Mouse (Mus musculus) MEL (cell line): ENCODE results near the gene Ncs1. TPM values are rescaled to one million over a fixed set of nuclear protein-coding genes. Genes with fewer than 3 reads are reported as not detected.

ENCODE experiments used
- DNase-seq: peaks from one replicate; pipeline ENCODE4 v3.0.0; 2011; ENCODE audit warnings: low read depth, low spot score
- H3K27ac ChIP-seq: 2 replicates; pipeline ENCODE4 v1.5.1; 2012; ENCODE audit warnings: low read depth, mild to moderate bottlenecking, control low read depth, low read length, moderate library complexity; ENCODE audit not compliant: control insufficient read depth
- H3K27me3 ChIP-seq, 2 experiments: fragments of 150-350 bp in 1 of 2; sonication (generic) in 1 of 2; 2 replicates each; pipeline ENCODE4 v1.6.1; 2012; ENCODE audit warnings: low read length in 2 of 2, mild to moderate bottlenecking in 2 of 2, improper control_type of control experiment in 1 of 2, moderate library complexity in 1 of 2; ENCODE audit not compliant: insufficient read depth in 2 of 2, control insufficient read depth in 1 of 2
- H3K36me3 ChIP-seq, 2 experiments: 2 replicates each; pipeline ENCODE4 v1.6.1; 2012 to 2014; ENCODE audit warnings: low read length in 2 of 2, improper control_type of control experiment in 1 of 2, inconsistent platforms in 1 of 2, mild to moderate bottlenecking in 1 of 2; ENCODE audit not compliant: insufficient read depth in 2 of 2, control insufficient read depth in 1 of 2
- H3K4me1 ChIP-seq, 2 experiments: fragments of 150-350 bp in 1 of 2; sonication (generic) in 1 of 2; 2 replicates each; pipeline ENCODE4 v1.6.1; 2012; ENCODE audit warnings: low read length in 2 of 2, improper control_type of control experiment in 1 of 2, mild to moderate bottlenecking in 1 of 2; ENCODE audit not compliant: insufficient read depth in 2 of 2, control insufficient read depth in 1 of 2
- H3K4me3 ChIP-seq, 2 experiments: fragments of 150-350 bp in 1 of 2; sonication (generic) in 1 of 2; 2 replicates each; pipeline ENCODE4 v1.5.1; 2012; ENCODE audit warnings: low read depth in 2 of 2, low read length in 2 of 2, mild to moderate bottlenecking in 2 of 2, moderate library complexity in 2 of 2, control low read depth in 1 of 2, improper control_type of control experiment in 1 of 2; ENCODE audit not compliant: control insufficient read depth in 1 of 2, insufficient read depth in 1 of 2
- H3K79me2 ChIP-seq: 2 replicates; pipeline ENCODE4 v1.6.1; 2012; ENCODE audit warnings: mild to moderate bottlenecking, low read length, moderate library complexity; ENCODE audit not compliant: control insufficient read depth, poor library complexity, insufficient read depth
- H3K9ac ChIP-seq: 2 replicates; pipeline ENCODE4 v1.6.1; 2012; ENCODE audit warnings: low read depth, mild to moderate bottlenecking, control low read depth, low read length, moderate library complexity; ENCODE audit not compliant: control insufficient read depth, poor library complexity, severe bottlenecking
- H3K9me3 ChIP-seq: fragments of 150-350 bp; sonication (generic); replicated peaks from 2 replicates; pipeline ENCODE4 v1.6.1; 2012; ENCODE audit warnings: mild to moderate bottlenecking, low read length, improper control_type of control experiment, moderate library complexity; ENCODE audit not compliant: insufficient read depth
- BHLHE40 ChIP-seq: IDR thresholded peaks from 2 replicates; pipeline ENCODE4 v1.6.1; 2012; ENCODE audit warnings: low read depth, mild to moderate bottlenecking, inconsistent platforms, low read length, improper control_type of control experiment, borderline replicate concordance
- CHD2 ChIP-seq: IDR thresholded peaks from 2 replicates; pipeline ENCODE4 v1.6.1; 2011; ENCODE audit warnings: low read length, improper control_type of control experiment
- CTCF ChIP-seq, 3 experiments: IDR thresholded peaks in 2 of 3; conservative IDR thresholded peaks in 1 of 3; 2 replicates each; pipeline ENCODE4 v1.5.1; 2011 to 2012; ENCODE audit warnings: low read length in 3 of 3, low read depth in 2 of 3, mild to moderate bottlenecking in 2 of 3, improper control_type of control experiment in 1 of 3, inconsistent platforms in 1 of 3, mixed read lengths in 1 of 3, moderate library complexity in 1 of 3; ENCODE audit not compliant: control insufficient read depth in 1 of 3, insufficient read depth in 1 of 3, poor library complexity in 1 of 3, severe bottlenecking in 1 of 3
- EP300 ChIP-seq, 2 experiments: IDR thresholded peaks; 2 replicates each; pipeline ENCODE4 v1.6.1; 2011; ENCODE audit warnings: improper control_type of control experiment in 2 of 2, low read length in 2 of 2, low read depth in 1 of 2, mild to moderate bottlenecking in 1 of 2
- GABPA ChIP-seq: IDR thresholded peaks from 2 replicates; pipeline ENCODE4 v1.6.1; 2012; ENCODE audit warnings: low read depth, mild to moderate bottlenecking, inconsistent platforms, low read length, improper control_type of control experiment, moderate library complexity
- GATA1 ChIP-seq: IDR thresholded peaks from 2 replicates; pipeline ENCODE4 v1.6.1; 2011; ENCODE audit warnings: low read depth, low read length, improper control_type of control experiment
- HCFC1 ChIP-seq: IDR thresholded peaks from 2 replicates; pipeline ENCODE4 v1.6.1; 2012; ENCODE audit warnings: low read depth, mild to moderate bottlenecking, inconsistent platforms, low read length, improper control_type of control experiment, moderate library complexity
- JUND ChIP-seq: IDR thresholded peaks from 2 replicates; pipeline ENCODE4 v1.6.1; 2011; ENCODE audit warnings: low read depth, mild to moderate bottlenecking, improper control_type of control experiment, low read length
- KAT2A ChIP-seq: conservative IDR thresholded peaks from 2 replicates; pipeline ENCODE4 v1.6.1; 2012; ENCODE audit warnings: low read depth, low read length, improper control_type of control experiment, inconsistent platforms
- MEF2A ChIP-seq: IDR thresholded peaks from 2 replicates; pipeline ENCODE4 v1.6.1; 2014; ENCODE audit warnings: low read depth, mild to moderate bottlenecking, inconsistent platforms, low read length, improper control_type of control experiment; ENCODE audit not compliant: poor library complexity, insufficient replicate concordance, severe bottlenecking; ENCODE audit errors: extremely low read depth
- MYB ChIP-seq: IDR thresholded peaks from 2 replicates; pipeline ENCODE4 v1.6.1; 2011; ENCODE audit warnings: mild to moderate bottlenecking, low read depth, low read length, improper control_type of control experiment
- POLR2AphosphoS2 ChIP-seq: IDR thresholded peaks from 2 replicates; pipeline ENCODE4 v1.6.1; 2011; ENCODE audit warnings: low read length, improper control_type of control experiment
- RAD21 ChIP-seq: IDR thresholded peaks from 2 replicates; pipeline ENCODE4 v1.6.1; 2011; ENCODE audit warnings: mild to moderate bottlenecking, low read depth, low read length, improper control_type of control experiment
- RCOR1 ChIP-seq: IDR thresholded peaks from 2 replicates; pipeline ENCODE4 v1.6.1; 2012; ENCODE audit warnings: low read depth, mild to moderate bottlenecking, inconsistent platforms, low read length, improper control_type of control experiment
- SIN3A ChIP-seq: IDR thresholded peaks from 2 replicates; pipeline ENCODE4 v1.6.1; 2012; ENCODE audit warnings: low read length, improper control_type of control experiment, inconsistent platforms
- SMC3 ChIP-seq: IDR thresholded peaks from 2 replicates; pipeline ENCODE4 v1.6.1; 2011; ENCODE audit warnings: low read depth, low read length, improper control_type of control experiment
- TCF12 ChIP-seq: IDR thresholded peaks from 2 replicates; pipeline ENCODE4 v1.6.1; 2014; ENCODE audit warnings: low read depth, mild to moderate bottlenecking, inconsistent platforms, low read length, improper control_type of control experiment, moderate library complexity
- USF1 ChIP-seq: IDR thresholded peaks from 2 replicates; pipeline ENCODE4 v1.6.1; 2014; ENCODE audit warnings: low read depth, mild to moderate bottlenecking, inconsistent platforms, low read length, improper control_type of control experiment, moderate library complexity
- USF2 ChIP-seq, 2 experiments: IDR thresholded peaks; 2 replicates each; pipeline ENCODE4 v1.6.1; 2011 to 2012; ENCODE audit warnings: improper control_type of control experiment in 2 of 2, low read length in 2 of 2, borderline replicate concordance in 1 of 2, inconsistent platforms in 1 of 2, low read depth in 1 of 2, mild to moderate bottlenecking in 1 of 2; ENCODE audit not compliant: insufficient read depth in 1 of 2
- ZC3H11A ChIP-seq: IDR thresholded peaks from 2 replicates; pipeline ENCODE4 v1.6.1; 2012; ENCODE audit warnings: low read depth, mild to moderate bottlenecking, inconsistent platforms, low read length, improper control_type of control experiment
- ZMIZ1 ChIP-seq: IDR thresholded peaks from 2 replicates; pipeline ENCODE4 v1.6.1; 2012; ENCODE audit warnings: low read depth, mild to moderate bottlenecking, inconsistent platforms, low read length, improper control_type of control experiment, moderate library complexity
- ZNF384 ChIP-seq: IDR thresholded peaks from 2 replicates; pipeline ENCODE4 v1.6.1; 2012; ENCODE audit warnings: low read depth, mild to moderate bottlenecking, inconsistent platforms, low read length, improper control_type of control experiment
- polyA plus RNA-seq, 2 experiments: library from polyadenylated mRNA; stranded (reverse) in 1 of 2; unstranded in 1 of 2; fragments of >175 nt in 1 of 2; fragments of >200 nt in 1 of 2; gene quantifications; 2 replicates each; pipeline versions ENCODE4 v1.2.1 to v1.2.4; 2012; ENCODE audit warnings: low replicate concordance in 2 of 2, low read depth in 1 of 2; ENCODE audit not compliant: insufficient read length in 2 of 2, insufficient read depth in 1 of 2, missing spikeins in 1 of 2
- total RNA-seq: library from RNA; depleted of rRNA; stranded (reverse); fragments of 300-350 nt; gene quantifications from 2 replicates; pipeline ENCODE4 v1.2.3, GENCODE M21; 2012

The Ncs1 gene
- total and polyA plus RNA-seq, 3 experiments, result 14.5 to 17.6 TPM; not detected in 1

- Histone ChIP-seq H3K27me3 (no peaks in the 10 kb centered on the region), H3K4me3 (no peak overlapping the region), H3K9me3 (no peaks in the 10 kb centered on the region), H3K36me3 (no peaks in the 10 kb centered on the region; a peak in 1 of 4 replicates), H3K79me2 (no peaks in the 10 kb centered on the region), H3K4me1 (no peaks in the 10 kb centered on the region), H3K27ac (no peak overlapping the region), H3K9ac (no peak overlapping the region)
- no peak for DNase-seq
- no peak for TF ChIP-seq KAT2A
These were observed 38.9 kb downstream of the Ncs1 start for GRCm38 (mm10) chr2:31284531-31284930.

GRCm38 (mm10) chr2:31291421-31291820 is 45.8 kb downstream of the Ncs1 start:
- TF ChIP-seq CHD2 (no peak), MEF2A (no peak), GABPA (no peak), CTCF (IDR thresholded peaks at IDR 0.05 in 2 of 3, conservative IDR thresholded peaks at IDR 0.05 in 1 of 3; ENCODE audit: control insufficient read depth in 1 of 3, insufficient read depth in 1 of 3, low read depth in 2 of 3, low read length in 3 of 3, poor library complexity in 1 of 3, severe bottlenecking in 1 of 3) (peak; percentile 89 to 100 (median 98); a peak in 5 of 6 replicates), GATA1 (no peak), SIN3A (peak; percentile 48; the same call in 1 of the 2 replicates), BHLHE40 (peak; percentile 65), USF1 (0 out of 2 replicates have a peak, but pooled peaks have one; percentile 16), EP300 (IDR thresholded peaks at IDR 0.05; ENCODE audit: low read depth in 1 of 2, low read length in 2 of 2) (no peak), HCFC1 (peak; percentile 37; the same call in 1 of the 2 replicates), POLR2AphosphoS2 (no peak), USF2 (IDR thresholded peaks at IDR 0.05; ENCODE audit: borderline replicate concordance in 1 of 2, insufficient read depth in 1 of 2, low read depth in 1 of 2, low read length in 2 of 2) (no peak), ZC3H11A (peak; percentile 73), MYB (no peak), ZNF384 (peak; percentile 75), RCOR1 (peak; percentile 29; the same call in 1 of the 2 replicates), TCF12 (peak; percentile 30; the same call in 1 of the 2 replicates), RAD21 (peak; percentile 66), JUND (peak; percentile 92; the same call in 1 of the 2 replicates), SMC3 (peak; percentile 92), ZMIZ1 (no peak)
- Histone ChIP-seq H3K27me3 (no peaks in the 10 kb centered on the region), H3K36me3 (no peaks in the 10 kb centered on the region), H3K9me3 (no peaks in the 10 kb centered on the region), H3K79me2 (no peaks in the 10 kb centered on the region), H3K9ac (no peak overlapping the region), H3K27ac (no peak overlapping the region), H3K4me1 (no peaks in the 10 kb centered on the region), H3K4me3 (no peak overlapping the region)
- peak; percentile 70 for DNase-seq
